Mouse (Mus musculus) lung, embryonic 16.5 days (tissue): ENCODE results near the gene Spred2. TPM values are rescaled to one million over a fixed set of nuclear protein-coding genes. Genes with fewer than 3 reads are reported as not detected.

Experiments used
- ATAC-seq: fragments of 200-750 bp; cut with Nextera tagmentation; 2 replicates; pipeline ENCODE4 v1.8.0; 2017; ENCODE audit warnings: low read depth, mild to moderate bottlenecking, moderate library complexity
- H3K27ac ChIP-seq: fragments of 300-500 bp; sonication (generic); 2 replicates; pipeline ENCODE4 v1.5.1; 2014; ENCODE audit warnings: mild to moderate bottlenecking, control low read depth, low read length
- H3K27me3 ChIP-seq: fragments of 300-500 bp; sonication (generic); 2 replicates; pipeline ENCODE4 v1.6.1; 2014; ENCODE audit warnings: low read depth, low read length, mixed read lengths; ENCODE audit not compliant: control insufficient read depth, insufficient read depth
- H3K36me3 ChIP-seq: fragments of 300-500 bp; sonication (generic); 2 replicates; pipeline ENCODE4 v1.6.1; 2014; ENCODE audit warnings: low read length; ENCODE audit not compliant: control insufficient read depth, insufficient read depth
- H3K4me1 ChIP-seq: fragments of 300-500 bp; sonication (generic); replicated peaks from 2 replicates; pipeline ENCODE4 v1.6.1; 2014; ENCODE audit warnings: low read length, mixed read lengths; ENCODE audit not compliant: control insufficient read depth, insufficient read depth
- H3K4me2 ChIP-seq: fragments of 300-500 bp; sonication (generic); 2 replicates; pipeline ENCODE4 v1.6.1; 2014; ENCODE audit warnings: low read depth, low read length, control low read depth
- H3K4me3 ChIP-seq: fragments of 300-500 bp; sonication (generic); 2 replicates; pipeline ENCODE4 v1.5.1; 2014; ENCODE audit warnings: mild to moderate bottlenecking, low read length, control low read depth
- H3K9ac ChIP-seq: fragments of 300-500 bp; sonication (generic); 2 replicates; pipeline ENCODE4 v1.6.1; 2014; ENCODE audit warnings: low read length, control low read depth
- H3K9me3 ChIP-seq: fragments of 300-500 bp; sonication (generic); 2 replicates; pipeline ENCODE4 v1.6.1; 2016; ENCODE audit warnings: low read length; ENCODE audit not compliant: control insufficient read depth
- WGBS: fragments of 180-500 bp; shearing (Covaris S2); extraction: QIAGEN DNeasy Blood & Tissue Kit; methylation state at CpG from one replicate; pipeline ENCODE4 v1.1.7; 2014; 5-methylcytosine and 5-hydroxymethylcytosine counted together
- polyA plus RNA-seq: library from polyadenylated mRNA; unstranded; fragments of >200 nt; fragmentation: Nextera tagmentation; extraction: Ambion mirVana; gene quantifications from 2 replicates; pipeline ENCODE4 v1.2.1, GENCODE M21; 2015

Gene Spred2
- polyA plus RNA-seq, 1 experiment from 2014 or later, result 5.7 TPM

DNA sequence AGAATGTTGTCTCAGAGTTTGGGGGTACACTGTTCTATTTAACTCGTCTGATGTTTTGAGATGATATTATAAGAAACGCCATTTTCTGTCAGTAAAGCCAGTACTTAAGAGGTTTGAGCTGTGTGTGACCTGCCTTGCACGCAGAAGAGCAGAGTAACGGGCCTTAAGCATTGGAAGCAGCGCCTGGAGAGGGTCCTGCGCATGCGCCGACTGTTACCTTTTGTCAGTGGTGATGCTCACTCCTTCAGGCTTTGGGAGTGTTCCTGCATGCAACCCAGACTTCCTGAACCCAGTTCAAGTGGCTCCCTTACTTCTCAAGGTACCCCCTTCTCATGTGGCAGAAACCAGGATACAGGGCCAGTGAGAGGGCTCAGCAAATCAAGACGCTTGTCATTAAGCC lies 59.9 kb downstream of the Spred2 start:
- H3K4me2 ChIP-seq, result no peak overlapping the region
- WGBS, result 87% methylated on average over 9 of the region's 9 CpGs
- no peak overlapping the region for H3K9ac ChIP-seq
- no peaks in the 10 kb centered on the region for H3K27me3 ChIP-seq
- no peaks in the 10 kb centered on the region for H3K36me3 ChIP-seq
- ATAC-seq, result no peak
- H3K9me3 ChIP-seq, result no peaks in the 10 kb centered on the region
- H3K27ac ChIP-seq, result no peak overlapping the region
- no peak overlapping the region for H3K4me3 ChIP-seq
- peaks cover 52% of the 10 kb centered on the region for H3K4me1 ChIP-seq

DNA sequence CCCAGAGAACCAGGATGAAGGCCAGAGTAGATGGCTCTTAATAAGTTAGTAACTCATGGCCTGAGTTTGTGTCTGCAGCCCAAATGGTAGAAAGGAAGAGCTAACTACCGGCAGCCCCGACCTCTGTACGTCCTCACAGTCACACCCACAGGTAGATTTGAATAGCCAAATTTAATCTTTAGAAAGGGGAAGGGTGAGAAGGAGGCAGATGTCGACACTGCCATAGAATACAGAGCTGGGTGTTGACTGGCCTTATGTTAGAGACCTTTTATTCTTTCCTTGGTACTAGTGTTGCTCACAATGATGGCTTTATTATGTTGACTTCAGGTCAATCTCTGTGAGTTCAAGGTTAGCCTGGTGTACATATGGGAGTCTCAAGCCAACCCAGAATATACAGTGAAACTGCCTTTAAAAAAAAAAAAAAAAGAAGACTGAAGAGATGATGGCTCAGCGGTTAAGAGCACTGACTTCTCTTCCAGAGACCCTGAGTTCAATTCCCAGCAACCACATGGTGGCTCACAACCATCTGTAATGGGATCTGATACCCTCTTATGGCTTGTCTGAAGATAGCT lies 61.2 kb downstream of the Spred2 start:
- ATAC-seq, result no peak
- no peaks in the 10 kb centered on the region for H3K9me3 ChIP-seq
- no peak overlapping the region for H3K4me2 ChIP-seq
- no peak overlapping the region for H3K9ac ChIP-seq
- H3K27ac ChIP-seq, result no peak overlapping the region
- no peaks in the 10 kb centered on the region for H3K36me3 ChIP-seq
- whole genome bisulfite sequencing, result 78% methylated on average over 5 of the region's 5 CpGs
- H3K4me3 ChIP-seq, result no peak overlapping the region
- H3K27me3 ChIP-seq, result no peaks in the 10 kb centered on the region
- H3K4me1 ChIP-seq, result peaks cover 39% of the 10 kb centered on the region

DNA sequence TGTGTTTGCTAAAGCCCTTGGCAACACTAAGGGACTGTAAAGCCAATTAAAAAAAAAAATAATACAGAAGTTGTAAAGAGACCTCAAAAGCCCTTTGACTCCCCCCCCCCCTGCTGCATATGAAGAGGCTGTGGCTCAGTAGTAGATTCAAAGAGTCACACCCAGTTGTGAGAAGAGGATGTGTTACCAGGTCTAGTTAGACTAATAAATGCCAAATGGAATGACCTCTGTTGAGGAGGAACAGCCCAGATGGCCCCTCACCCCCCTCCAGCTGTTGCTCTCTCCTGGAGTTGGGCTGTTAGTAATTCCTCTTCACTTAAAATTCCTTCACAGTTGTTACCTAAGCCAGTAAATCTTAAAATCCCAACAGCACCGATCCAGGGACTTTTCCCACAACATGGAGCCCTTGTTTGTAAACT lies 62.3 kb downstream of the Spred2 start:
- no peaks in the 10 kb centered on the region for H3K36me3 ChIP-seq
- WGBS, result 5% methylated on average over 1 of the region's 1 CpGs
- no peak overlapping the region for H3K9ac ChIP-seq
- no peaks in the 10 kb centered on the region for H3K9me3 ChIP-seq
- no peak overlapping the region for H3K4me2 ChIP-seq
- no peak for ATAC-seq
- H3K27ac ChIP-seq, result no peak overlapping the region
- H3K4me3 ChIP-seq, result no peak overlapping the region
- H3K4me1 ChIP-seq, result peaks cover 45% of the 10 kb centered on the region
- H3K27me3 ChIP-seq, result no peaks in the 10 kb centered on the region

DNA sequence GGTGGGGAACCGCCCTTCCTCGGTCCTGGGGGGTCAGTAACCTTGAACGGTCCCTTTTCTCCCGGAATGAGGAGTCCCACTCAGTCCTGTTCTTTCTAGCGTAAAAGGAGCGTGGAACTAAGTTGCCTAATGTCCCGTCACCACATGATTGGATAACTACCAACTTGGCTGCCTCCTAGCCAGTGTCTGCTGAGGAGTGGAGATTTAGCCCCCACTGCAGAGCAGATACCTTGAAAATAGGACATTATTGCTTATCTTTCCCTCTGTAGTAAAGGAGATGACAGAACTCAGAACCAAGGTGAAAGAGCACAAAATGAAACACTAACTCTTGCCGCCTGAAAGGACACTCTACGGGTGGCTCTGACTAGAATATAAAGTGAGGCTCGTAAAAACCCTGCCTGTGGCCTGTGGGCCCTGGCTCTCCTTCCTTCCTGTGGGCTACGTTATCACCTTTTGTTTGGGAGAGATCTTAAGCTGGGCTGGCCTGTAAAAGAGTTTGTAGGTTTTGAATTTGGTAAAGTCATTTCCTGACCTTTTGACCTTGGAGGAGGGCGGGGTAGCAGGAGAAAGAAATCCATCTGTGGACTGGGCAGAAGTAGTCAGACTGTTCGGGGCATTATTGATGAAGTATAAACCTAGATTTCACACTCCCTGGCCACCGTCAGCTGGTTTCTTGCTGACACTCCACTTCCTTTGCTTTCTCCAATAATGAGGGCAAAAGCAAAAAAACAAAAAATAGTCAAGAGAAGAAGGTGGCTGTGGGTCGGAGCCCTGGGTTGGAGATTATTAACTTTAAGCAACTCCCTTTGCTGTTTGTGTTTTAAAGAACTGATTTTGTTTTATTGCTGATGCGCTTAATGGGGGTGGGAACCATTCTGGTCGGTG lies 62.9 kb downstream of the Spred2 start:
- WGBS, result 36% methylated on average over 17 of the region's 17 CpGs
- Histone ChIP-seq H3K4me3 (no peak overlapping the region), H3K4me2 (no peak overlapping the region), H3K4me1 (peaks cover 47% of the 10 kb centered on the region), H3K36me3 (no peaks in the 10 kb centered on the region), H3K9me3 (no peaks in the 10 kb centered on the region), H3K27me3 (no peaks in the 10 kb centered on the region), H3K27ac (no peak overlapping the region), H3K9ac (no peak overlapping the region)
- no peak for ATAC-seq

DNA sequence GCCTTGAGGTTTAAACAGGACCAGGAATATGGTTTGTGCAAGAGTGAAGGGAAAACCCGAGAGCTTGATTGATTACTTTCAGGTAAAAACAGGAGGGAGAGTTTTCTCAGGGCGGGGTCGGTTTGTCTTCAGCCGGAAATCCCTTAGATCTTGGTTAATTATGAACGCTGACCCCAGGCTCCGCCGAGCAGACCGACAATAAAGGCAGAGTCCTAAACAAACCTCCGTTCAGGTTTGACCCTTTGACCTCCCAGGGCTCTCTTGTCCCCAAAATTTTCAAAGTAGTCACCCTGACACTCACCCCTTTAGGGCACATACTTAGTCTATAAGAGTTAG lies 63.5 kb downstream of the Spred2 start:
- no peak for ATAC-seq
- peaks cover 47% of the 10 kb centered on the region for H3K4me1 ChIP-seq
- no peaks in the 10 kb centered on the region for H3K27me3 ChIP-seq
- WGBS, result 24% methylated on average over 9 of the region's 9 CpGs
- no peak overlapping the region for H3K27ac ChIP-seq
- H3K4me2 ChIP-seq, result no peak overlapping the region
- no peak overlapping the region for H3K4me3 ChIP-seq
- no peaks in the 10 kb centered on the region for H3K9me3 ChIP-seq
- no peak overlapping the region for H3K9ac ChIP-seq
- no peaks in the 10 kb centered on the region for H3K36me3 ChIP-seq

DNA sequence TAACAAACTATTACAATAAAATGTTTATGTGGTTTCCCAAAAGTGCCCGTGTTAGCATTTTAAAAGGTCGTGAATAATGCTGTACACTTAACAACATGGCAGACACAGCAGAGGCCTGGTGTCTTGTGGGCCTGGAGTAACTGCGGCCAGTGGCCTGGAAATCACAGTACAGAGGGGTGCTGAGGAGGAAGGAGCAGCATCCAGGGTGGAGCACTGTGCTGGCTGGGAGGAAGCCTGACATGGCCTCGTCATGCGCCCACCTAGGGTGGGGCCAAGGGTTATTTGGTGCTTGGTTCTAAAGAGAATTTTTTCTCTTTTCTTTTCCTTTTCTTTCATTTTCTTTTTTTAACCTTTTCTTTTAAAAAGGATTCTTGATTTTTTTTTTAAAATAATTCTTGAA lies 64.0 kb downstream of the Spred2 start:
- ATAC-seq, result no peak
- WGBS, result 71% methylated on average over 5 of the region's 5 CpGs
- Histone ChIP-seq H3K36me3 (no peaks in the 10 kb centered on the region), H3K4me3 (no peak overlapping the region), H3K4me2 (no peak overlapping the region), H3K4me1 (peaks cover 47% of the 10 kb centered on the region), H3K9ac (no peak overlapping the region), H3K27me3 (no peaks in the 10 kb centered on the region), H3K9me3 (no peaks in the 10 kb centered on the region), H3K27ac (no peak overlapping the region)

DNA sequence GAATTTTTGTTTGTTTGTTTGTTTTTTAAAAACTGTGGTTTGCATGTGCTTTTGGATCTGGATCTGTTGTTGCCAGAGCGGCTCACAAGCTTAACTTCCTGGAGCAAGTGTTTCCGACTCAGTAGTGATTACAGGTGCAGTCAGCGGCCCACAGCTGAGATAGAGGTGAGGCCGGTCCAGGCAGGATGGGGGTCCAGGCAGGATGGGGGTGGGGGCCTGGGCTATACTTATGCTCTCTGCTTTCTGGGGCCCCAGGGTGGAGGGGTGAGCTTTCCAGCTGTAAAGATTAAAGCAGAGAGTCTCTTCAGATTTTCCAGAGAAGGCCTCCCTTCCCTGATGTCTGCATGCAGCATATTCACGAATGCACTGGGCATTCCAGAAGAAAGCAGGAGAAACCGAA lies 64.5 kb downstream of the Spred2 start:
- no peak overlapping the region for H3K4me3 ChIP-seq

DNA sequence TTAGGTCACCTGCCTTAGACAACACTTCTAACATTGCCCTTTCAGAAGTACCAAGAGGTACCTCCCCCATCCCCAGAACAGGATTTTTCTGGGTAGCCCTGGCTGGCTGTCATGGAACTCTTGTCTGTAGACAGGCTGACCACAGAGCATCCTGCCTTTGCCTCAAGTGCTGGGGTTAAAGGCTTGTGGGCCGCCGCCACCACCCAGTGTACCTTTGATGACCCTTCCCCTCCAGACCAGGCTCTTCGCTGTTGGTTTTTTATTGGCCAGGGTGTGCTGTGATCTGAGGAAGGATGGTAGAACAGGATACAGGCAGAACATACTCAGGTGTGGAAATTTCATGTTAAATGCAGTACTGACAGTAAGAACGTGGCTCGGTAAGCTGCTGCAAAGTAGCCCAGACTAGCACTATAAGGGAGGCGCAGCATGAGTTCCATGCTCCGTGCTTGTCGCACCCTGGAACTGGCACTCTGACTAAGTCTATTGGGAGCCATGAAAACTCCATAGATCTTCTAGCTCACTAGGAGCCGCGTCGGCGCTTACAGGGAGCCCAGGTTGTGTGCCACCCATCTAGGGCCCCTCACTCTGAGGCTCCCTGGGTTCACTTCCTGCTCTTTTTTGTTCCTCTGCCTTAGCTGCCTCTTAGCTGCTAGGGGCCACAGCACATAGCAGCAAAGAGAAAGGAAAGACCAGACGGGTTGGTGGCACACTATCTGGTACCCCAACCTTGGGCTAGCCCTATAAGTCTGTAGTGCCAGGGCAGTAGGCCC lies 65.2 kb downstream of the Spred2 start:
- Histone ChIP-seq H3K4me1 (peaks cover 44% of the 10 kb centered on the region), H3K4me3 (no peak overlapping the region), H3K4me2 (no peak overlapping the region), H3K9me3 (no peaks in the 10 kb centered on the region), H3K27ac (no peak overlapping the region), H3K27me3 (no peaks in the 10 kb centered on the region), H3K36me3 (no peaks in the 10 kb centered on the region), H3K9ac (no peak overlapping the region)
- WGBS, result 78% methylated on average over 13 of the region's 13 CpGs
- no peak for ATAC-seq

More for the DNA sequence above, 64.5 kb downstream of the Spred2 start:
- H3K27me3 ChIP-seq, result no peaks in the 10 kb centered on the region
- H3K36me3 ChIP-seq, result no peaks in the 10 kb centered on the region
- H3K9me3 ChIP-seq, result no peaks in the 10 kb centered on the region
- H3K27ac ChIP-seq, result no peak overlapping the region
- H3K4me2 ChIP-seq, result no peak overlapping the region
- peaks cover 44% of the 10 kb centered on the region for H3K4me1 ChIP-seq
- no peak overlapping the region for H3K9ac ChIP-seq
- 60% methylated on average over 6 of the region's 6 CpGs for WGBS
- no peak for ATAC-seq

DNA sequence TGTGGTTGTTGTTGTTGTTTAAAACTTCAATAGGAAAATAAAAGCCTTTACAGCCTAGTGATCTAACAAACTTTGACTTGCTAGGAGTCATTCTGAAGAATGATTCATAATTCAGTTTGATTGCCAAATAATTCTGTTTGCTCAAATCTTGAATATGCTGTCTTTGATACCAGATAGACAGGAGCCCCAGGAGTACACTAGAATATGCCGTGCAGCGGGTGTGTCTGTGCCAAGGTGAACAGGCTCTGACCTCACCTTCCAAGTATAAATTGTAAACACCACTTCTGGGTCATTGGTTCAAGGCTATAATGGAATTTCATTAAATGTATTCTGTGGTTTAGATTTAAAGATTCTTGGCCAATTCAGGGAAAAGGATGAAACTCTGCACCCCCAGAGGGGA lies 66.6 kb downstream of the Spred2 start:
- peak overlapping the region; percentile 83 for H3K27ac ChIP-seq
- H3K9me3 ChIP-seq, result no peaks in the 10 kb centered on the region
- no peaks in the 10 kb centered on the region for H3K27me3 ChIP-seq
- H3K4me1 ChIP-seq, result peaks cover 44% of the 10 kb centered on the region
- no peak overlapping the region for H3K4me3 ChIP-seq
- ATAC-seq, result no peak
- H3K4me2 ChIP-seq, result no peak overlapping the region
- 34% methylated on average over 2 of the region's 2 CpGs for whole genome bisulfite sequencing
- H3K36me3 ChIP-seq, result no peaks in the 10 kb centered on the region
- H3K9ac ChIP-seq, result no peak overlapping the region
